In genomic region chr12:108682240-108683023, GRCm38 (mm10) we compare ENCODE assay signal across 18 mouse cellular contexts. TPM values are rescaled to one million over a fixed set of nuclear protein-coding genes. Genes with fewer than 3 reads are reported as not detected.
DNase-seq lines count a peak whose midpoint lies in the region; TF ChIP-seq lines count a peak whose summit lies in the region.
"Had no signal": no experiment of that assay in that cellular context is flagged by ENCODE, and none has a peak within 500 bp of the region (broad histone marks: within the 10 kb centered on the region; RNA-seq: fewer than 3 reads in every experiment).

No protein-coding gene starts in this region.

- no peak for DNase-seq in heart, adult 2 months
- DNase-seq in heart, adult 9 months (ENCODE audit: low spot score in 2 of 2) = no peak
- DNase-seq in left cerebral cortex, adult 2 months (ENCODE audit: extremely low spot score in 1 of 2, low spot score in 2 of 2) = no peak
- no peak for DNase-seq in left cerebral cortex, postnatal 36 days (ENCODE audit: low spot score in 2 of 2)
- peak; percentile 45 for DNase-seq in CH12.LX (ENCODE audit: extremely low read depth)
- peak; percentile 47 for DNase-seq in kidney, postnatal 10 days
- DNase-seq in cerebellum, adult 9-10 months = no peak
- DNase-seq: adrenal gland, adult 2 months; cerebellum, adult 9-11 months; gastrocnemius, postnatal 10 days had no signal

- no peak for TF ChIP-seq EP300 in heart, adult 2 months (IDR thresholded peaks at IDR 0.05; ENCODE audit: insufficient read depth, low read depth, low read length)
- TF ChIP-seq EP300 in CH12.LX (IDR thresholded peaks at IDR 0.05; ENCODE audit: low read length) = no peak

- TF ChIP-seq RAD21 in CH12.LX (IDR thresholded peaks at IDR 0.05; ENCODE audit: low read depth, low read length) = no peak

- H3K27ac ChIP-seq in heart, adult 2 months = peak overlapping the region; percentile 17; the same call in 1 of the 2 replicates
- H3K27ac ChIP-seq in left cerebral cortex, adult 2 months = peak overlapping the region; percentile 63
- no peak overlapping the region for H3K27ac ChIP-seq in CH12.LX (ENCODE audit: insufficient read depth, low read depth)
- H3K27ac ChIP-seq: embryonic facial prominence, embryonic 13.5 days; heart, embryonic 10.5 days; hindbrain, embryonic 10.5 days; hindbrain, postnatal 0 days; liver, embryonic 14.5 days; neural tube, embryonic 15.5 days; stomach, embryonic 15.5 days had no signal

- 58% methylated on average over 13 of the region's 13 CpGs for WGBS in heart, adult 2 months

- no peak for TF ChIP-seq POLR2A in heart, adult 2 months (IDR thresholded peaks at IDR 0.05; ENCODE audit: insufficient read depth, low read depth, low read length)
- TF ChIP-seq POLR2A in CH12.LX (IDR thresholded peaks at IDR 0.05; ENCODE audit: low read depth, low read length) = no peak

- intact Hi-C loops in heart, adult 2 months (cut with DNase I) = no loop called here
- intact Hi-C loops in left cerebral cortex, adult 2 months (cut with DNase I) = no loop called here
- intact Hi-C loops in left cerebral cortex, postnatal 36 days (cut with DNase I) = no loop called here

- H3K4me3 ChIP-seq in heart, adult 2 months = no peak overlapping the region
- no peak overlapping the region for H3K4me3 ChIP-seq in left cerebral cortex, adult 2 months
- H3K4me3 ChIP-seq in CH12.LX (replicated peaks in 1 of 3; ENCODE audit: low read depth in 2 of 3, low read length in 2 of 3, poor library complexity in 1 of 3) = no peak overlapping the region
- H3K4me3 ChIP-seq: embryonic facial prominence, embryonic 13.5 days; heart, embryonic 10.5 days; hindbrain, embryonic 10.5 days; neural tube, embryonic 15.5 days; stomach, embryonic 15.5 days had no signal

- peaks cover 13% of the 10 kb centered on the region for H3K9me3 ChIP-seq in CH12.LX (replicated peaks; ENCODE audit: low read length)
- H3K9me3 ChIP-seq: embryonic facial prominence, embryonic 13.5 days; heart, embryonic 10.5 days; hindbrain, embryonic 10.5 days; neural tube, embryonic 15.5 days; stomach, embryonic 15.5 days had no signal

- dilution Hi-C loops in CH12.LX (cut with MboI; ENCODE audit: extremely low pct_ligation_motif_present, extremely low pct_unique_long_range_greater_than_20kb, low sequenced_read_pairs) = no loop called here

- no peak overlapping the region for H3K4me2 ChIP-seq in CH12.LX (ENCODE audit: insufficient read depth, low read depth, poor library complexity, severe bottlenecking)
- H3K4me2 ChIP-seq: embryonic facial prominence, embryonic 13.5 days; neural tube, embryonic 15.5 days; stomach, embryonic 15.5 days had no signal

- no peak overlapping the region for H3K9ac ChIP-seq in heart, adult 2 months (ENCODE audit: low read depth, low read length)
- no peak overlapping the region for H3K9ac ChIP-seq in CH12.LX (ENCODE audit: insufficient read depth, low read depth)
- H3K9ac ChIP-seq: embryonic facial prominence, embryonic 13.5 days; liver, embryonic 14.5 days; neural tube, embryonic 15.5 days; stomach, embryonic 15.5 days had no signal

- in situ Hi-C loops in CH12.LX (cut with MboI; ENCODE audit: low pct_ligation_motif_present, low pct_unique_long_range_greater_than_20kb, low sequenced_read_pairs) = no loop called here

- no peaks in the 10 kb centered on the region for H3K36me3 ChIP-seq in heart, adult 2 months (ENCODE audit: control insufficient read depth, insufficient read depth, low read length)
- peaks cover 0 to 69% of the 10 kb centered on the region in 2 experiments for H3K36me3 ChIP-seq in CH12.LX (replicated peaks in 1 of 2; ENCODE audit: control insufficient read depth in 1 of 2, insufficient read depth in 1 of 2, low read length in 1 of 2)

- no peaks in the 10 kb centered on the region for H3K27me3 ChIP-seq in heart, adult 2 months (ENCODE audit: control insufficient read depth, insufficient read depth, low read length)
- H3K27me3 ChIP-seq in CH12.LX (replicated peaks) = no peaks in the 10 kb centered on the region
- H3K27me3 ChIP-seq: embryonic facial prominence, embryonic 13.5 days; neural tube, embryonic 15.5 days; stomach, embryonic 15.5 days had no signal

- H3K4me1 ChIP-seq in heart, adult 2 months (ENCODE audit: control insufficient read depth, insufficient read depth, low read length) = peaks cover 19% of the 10 kb centered on the region
- peaks cover 4 to 18% of the 10 kb centered on the region in 2 experiments for H3K4me1 ChIP-seq in CH12.LX (ENCODE audit: control insufficient read depth in 1 of 2, insufficient read depth in 2 of 2)
- H3K4me1 ChIP-seq: embryonic facial prominence, embryonic 13.5 days; hindbrain, embryonic 10.5 days; neural tube, embryonic 15.5 days had no signal

- no peaks in the 10 kb centered on the region for H3K79me2 ChIP-seq in heart, adult 2 months (replicated peaks; ENCODE audit: control insufficient read depth, insufficient read depth, low read length)
- no peaks in the 10 kb centered on the region for H3K79me2 ChIP-seq in CH12.LX (replicated peaks; ENCODE audit: control insufficient read depth, extremely low read depth, insufficient read depth, poor library complexity, severe bottlenecking)

- no peak for TF ChIP-seq CTCF in heart, adult 2 months (IDR thresholded peaks at IDR 0.05)
- no peak; the same call in 1 of the 2 replicates for TF ChIP-seq CTCF in left cerebral cortex, adult 2 months (IDR thresholded peaks at IDR 0.05)
- no peak for TF ChIP-seq CTCF in CH12.LX (conservative IDR thresholded peaks at IDR 0.05 in 1 of 2, IDR thresholded peaks at IDR 0.05 in 1 of 2; ENCODE audit: low read depth in 2 of 2, low read length in 2 of 2)

TF ChIP-seq in CH12.LX, 34 proteins besides CTCF, POLR2A, EP300 and RAD21:
- 0 out of 2 replicates have a peak, but pooled peaks have one; percentile 34 for TF ChIP-seq MAFK (IDR thresholded peaks at IDR 0.05; ENCODE audit: insufficient replicate concordance, low read length)
- TF ChIP-seq USF2 (conservative IDR thresholded peaks at IDR 0.05; ENCODE audit: low read depth, low read length) = no peak
- no peak for TF ChIP-seq CHD1 (IDR thresholded peaks at IDR 0.05; ENCODE audit: low read depth, low read length)
- TF ChIP-seq E2F4 (IDR thresholded peaks at IDR 0.05; ENCODE audit: insufficient replicate concordance, low read depth, low read length) = no peak
- no peak for TF ChIP-seq TBP (conservative IDR thresholded peaks at IDR 0.05; ENCODE audit: low read depth, low read length)
- no peak for TF ChIP-seq ZMIZ1 (IDR thresholded peaks at IDR 0.05; ENCODE audit: low read depth, low read length)
- peak; percentile 90 for TF ChIP-seq TCF12 (IDR thresholded peaks at IDR 0.05; ENCODE audit: low read depth, low read length)
- TF ChIP-seq KAT2A (IDR thresholded peaks at IDR 0.05; ENCODE audit: insufficient replicate concordance, low read length) = no peak
- TF ChIP-seq MXI1 (IDR thresholded peaks at IDR 0.05; ENCODE audit: low read depth, low read length) = no peak
- no peak for TF ChIP-seq MEF2A (IDR thresholded peaks at IDR 0.05; ENCODE audit: borderline replicate concordance, low read depth, low read length)
- TF ChIP-seq BHLHE40 (IDR thresholded peaks at IDR 0.05; ENCODE audit: low read depth, low read length) = peak; percentile 69
- no peak for TF ChIP-seq JUND (conservative IDR thresholded peaks at IDR 0.05; ENCODE audit: low read depth, low read length)
- TF ChIP-seq NRF1 (IDR thresholded peaks at IDR 0.05; ENCODE audit: low read depth, low read length) = no peak
- TF ChIP-seq USF1 (IDR thresholded peaks at IDR 0.05; ENCODE audit: low read depth, low read length) = no peak
- no peak for TF ChIP-seq IRF4 (IDR thresholded peaks at IDR 0.05; ENCODE audit: low read depth, low read length)

RNA-seq across cellular contexts. Expression of gene Degs2, which starts 19.7 kb away (rescaled TPM):
- total RNA-seq in heart, adult 2 months (2021) = under 1 TPM; 0.50 to 0.55 TPM
- polyA plus RNA-seq in heart, adult 2 months (2012; rRNA removed) = 1.00 TPM in 2 replicates
- 1 to 10 TPM; 4.8 to 5.5 TPM for total RNA-seq in left cerebral cortex, adult 2 months (2021)
- total RNA-seq in left cerebral cortex, postnatal 36 days (2021) = 1 to 10 TPM; 3.9 to 5.9 TPM
- total RNA-seq in CH12.LX (2012; rRNA removed) (not detected in 2 replicates), CH12.LX (2014; rRNA removed) (not detected in 2 replicates)
- polyA plus RNA-seq in CH12.LX (2012; ENCODE audit: insufficient read length, low read depth) = 0.34 TPM in 1 of 2 replicates, not detected in the other
- total RNA-seq: megakaryocyte-erythroid progenitor cell, adult 5-6 weeks had no signal

Comparison
In these comparisons a context has a peak if more than half of its experiments do, and no peak if none do; other contexts are left out.
1. DNase-seq: peak in CH12.LX (single experiment) and kidney, postnatal 10 days (single experiment); none in heart, adult 2 months (0 of 2), heart, adult 9 months (0 of 2), left cerebral cortex, adult 2 months (0 of 2), left cerebral cortex, postnatal 36 days (0 of 2) and cerebellum, adult 9-10 months (single experiment).